Mouse (Mus musculus): ENCODE results near the gene Cep104. TPM values are rescaled to one million over a fixed set of nuclear protein-coding genes. Genes with fewer than 3 reads are reported as not detected.

Cep104 gene
- polyA plus RNA-seq, 1 experiment from 2014 or later = 13.7 TPM

GRCm38 (mm10) chr4:153966651-153967050 is 8.3 kb upstream of the Cep104 start:
- Histone ChIP-seq H3K9me3 (ENCODE audit: control insufficient read depth, low read length) (no peaks in the 10 kb centered on the region), H3K4me3 (ENCODE audit: control insufficient read depth in 1 of 2, insufficient read depth in 1 of 2, low read depth in 1 of 2, low read length in 2 of 2) (no peak overlapping the region), H3K4me1 (ENCODE audit: control insufficient read depth in 2 of 2, insufficient read depth in 2 of 2, low read length in 2 of 2) (no peaks in the 10 kb centered on the region), H3K27me3 (ENCODE audit: control insufficient read depth, insufficient read depth, low read length) (no peaks in the 10 kb centered on the region), H3K4me2 (ENCODE audit: low read length) (no peak overlapping the region), H3K27ac (replicated peaks in 1 of 2; ENCODE audit: control insufficient read depth in 1 of 2, insufficient read depth in 1 of 2, low read depth in 2 of 2, low read length in 2 of 2) (no peak overlapping the region), H3K9ac (ENCODE audit: low read length) (no peak overlapping the region), H3K36me3 (ENCODE audit: control insufficient read depth, insufficient read depth, low read length) (peaks cover 78% of the 10 kb centered on the region)
- 83% methylated on average over 5 of the region's 5 CpGs for WGBS
- no peak for ATAC-seq (ENCODE audit: insufficient number of reproducible peaks, insufficient read depth, low FRiP score, low read depth)

GRCm38 (mm10) chr4:153967556-153967955 is 7.4 kb upstream of the Cep104 start:
- Histone ChIP-seq H3K27me3 (ENCODE audit: control insufficient read depth, insufficient read depth, low read length) (no peaks in the 10 kb centered on the region), H3K9ac (ENCODE audit: low read length) (no peak overlapping the region), H3K4me2 (ENCODE audit: low read length) (no peak overlapping the region), H3K27ac (replicated peaks in 1 of 2; ENCODE audit: control insufficient read depth in 1 of 2, insufficient read depth in 1 of 2, low read depth in 2 of 2, low read length in 2 of 2) (no peak overlapping the region), H3K9me3 (ENCODE audit: control insufficient read depth, low read length) (no peaks in the 10 kb centered on the region), H3K4me3 (ENCODE audit: control insufficient read depth in 1 of 2, insufficient read depth in 1 of 2, low read depth in 1 of 2, low read length in 2 of 2) (no peak overlapping the region), H3K36me3 (ENCODE audit: control insufficient read depth, insufficient read depth, low read length) (peaks cover 72% of the 10 kb centered on the region), H3K4me1 (ENCODE audit: control insufficient read depth in 2 of 2, insufficient read depth in 2 of 2, low read length in 2 of 2) (no peaks in the 10 kb centered on the region)
- ATAC-seq (ENCODE audit: insufficient number of reproducible peaks, insufficient read depth, low FRiP score, low read depth) = no peak
- WGBS = 88% methylated on average over 2 of the region's 2 CpGs

- Histone ChIP-seq H3K4me3 (ENCODE audit: control insufficient read depth in 1 of 2, insufficient read depth in 1 of 2, low read depth in 1 of 2, low read length in 2 of 2) (no peak overlapping the region), H3K27me3 (ENCODE audit: control insufficient read depth, insufficient read depth, low read length) (no peaks in the 10 kb centered on the region), H3K27ac (replicated peaks in 1 of 2; ENCODE audit: control insufficient read depth in 1 of 2, insufficient read depth in 1 of 2, low read depth in 2 of 2, low read length in 2 of 2) (no peak overlapping the region), H3K9me3 (ENCODE audit: control insufficient read depth, low read length) (no peaks in the 10 kb centered on the region), H3K4me1 (ENCODE audit: control insufficient read depth in 2 of 2, insufficient read depth in 2 of 2, low read length in 2 of 2) (no peaks in the 10 kb centered on the region), H3K4me2 (ENCODE audit: low read length) (no peak overlapping the region), H3K36me3 (ENCODE audit: control insufficient read depth, insufficient read depth, low read length) (peaks cover 67% of the 10 kb centered on the region), H3K9ac (ENCODE audit: low read length) (no peak overlapping the region)
- 83% methylated on average over 2 of the region's 2 CpGs for WGBS
- ATAC-seq (ENCODE audit: insufficient number of reproducible peaks, insufficient read depth, low FRiP score, low read depth) = no peak
Observed at GRCm38 (mm10) chr4:153968063-153968462, 6.9 kb upstream of the Cep104 start.

GRCm38 (mm10) chr4:153975292-153975662 is 283 bp downstream of the Cep104 start:
- ATAC-seq (ENCODE audit: insufficient number of reproducible peaks, insufficient read depth, low FRiP score, low read depth) = no peak

DNA sequence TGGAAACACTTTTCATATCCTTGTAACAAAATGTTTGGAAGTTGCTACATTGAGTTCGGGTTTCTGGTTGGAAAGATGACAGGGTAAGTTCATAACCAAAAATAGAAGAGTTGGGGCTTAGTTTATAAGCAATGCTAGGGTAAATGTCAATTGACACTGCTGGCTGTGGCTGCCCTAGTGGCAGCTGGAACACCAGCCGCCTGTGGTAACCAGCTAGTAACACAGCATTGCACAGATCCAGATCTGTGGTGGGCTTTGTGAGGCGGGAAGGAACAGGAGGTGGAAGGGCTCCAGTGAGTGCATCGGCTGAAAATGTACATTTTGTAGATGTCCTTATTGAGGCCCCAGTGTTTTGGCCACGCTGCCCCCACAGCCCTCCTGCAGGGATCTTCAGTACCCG is 774 bp downstream of the Cep104 start:
- peak overlapping the region; percentile 91 for H3K4me2 ChIP-seq (ENCODE audit: low read length)
- peaks cover 32% of the 10 kb centered on the region for H3K36me3 ChIP-seq (ENCODE audit: control insufficient read depth, insufficient read depth, low read length)
- WGBS = 40% methylated on average over 6 of the region's 6 CpGs
- no peak for ATAC-seq (ENCODE audit: insufficient number of reproducible peaks, insufficient read depth, low FRiP score, low read depth)
- H3K4me3 ChIP-seq (ENCODE audit: control insufficient read depth in 1 of 2, insufficient read depth in 1 of 2, low read depth in 1 of 2, low read length in 2 of 2) = peak overlapping the region; percentile 18 to 96; a peak in 3 of 4 replicates
- no peak overlapping the region; a peak in 1 of 4 replicates for H3K27ac ChIP-seq (replicated peaks in 1 of 2; ENCODE audit: control insufficient read depth in 1 of 2, insufficient read depth in 1 of 2, low read depth in 2 of 2, low read length in 2 of 2)
- peaks cover 3 to 10% of the 10 kb centered on the region in 2 experiments; a peak in 3 of 4 replicates for H3K4me1 ChIP-seq (ENCODE audit: control insufficient read depth in 2 of 2, insufficient read depth in 2 of 2, low read length in 2 of 2)
- no peaks in the 10 kb centered on the region for H3K9me3 ChIP-seq (ENCODE audit: control insufficient read depth, low read length)
- peak overlapping the region; percentile 95 for H3K9ac ChIP-seq (ENCODE audit: low read length)
- H3K27me3 ChIP-seq (ENCODE audit: control insufficient read depth, insufficient read depth, low read length) = no peaks in the 10 kb centered on the region

More at GRCm38 (mm10) chr4:153975292-153975662, 283 bp downstream of the Cep104 start:
- Histone ChIP-seq H3K9ac (ENCODE audit: low read length) (peak overlapping the region; percentile 95), H3K27me3 (ENCODE audit: control insufficient read depth, insufficient read depth, low read length) (no peaks in the 10 kb centered on the region), H3K4me3 (ENCODE audit: control insufficient read depth in 1 of 2, insufficient read depth in 1 of 2, low read depth in 1 of 2, low read length in 2 of 2) (peak overlapping the region; percentile 81 to 96), H3K9me3 (ENCODE audit: control insufficient read depth, low read length) (no peaks in the 10 kb centered on the region), H3K36me3 (ENCODE audit: control insufficient read depth, insufficient read depth, low read length) (peaks cover 32% of the 10 kb centered on the region), H3K4me2 (ENCODE audit: low read length) (peak overlapping the region; percentile 91), H3K27ac (replicated peaks in 1 of 2; ENCODE audit: control insufficient read depth in 1 of 2, insufficient read depth in 1 of 2, low read depth in 2 of 2, low read length in 2 of 2) (peak overlapping the region in 1 of 2 experiments; percentile 44; a peak in 2 of 4 replicates), H3K4me1 (ENCODE audit: control insufficient read depth in 2 of 2, insufficient read depth in 2 of 2, low read length in 2 of 2) (peaks cover 3 to 10% of the 10 kb centered on the region in 2 experiments; a peak in 3 of 4 replicates)
- WGBS = 1% methylated on average over 33 of the region's 33 CpGs

DNA sequence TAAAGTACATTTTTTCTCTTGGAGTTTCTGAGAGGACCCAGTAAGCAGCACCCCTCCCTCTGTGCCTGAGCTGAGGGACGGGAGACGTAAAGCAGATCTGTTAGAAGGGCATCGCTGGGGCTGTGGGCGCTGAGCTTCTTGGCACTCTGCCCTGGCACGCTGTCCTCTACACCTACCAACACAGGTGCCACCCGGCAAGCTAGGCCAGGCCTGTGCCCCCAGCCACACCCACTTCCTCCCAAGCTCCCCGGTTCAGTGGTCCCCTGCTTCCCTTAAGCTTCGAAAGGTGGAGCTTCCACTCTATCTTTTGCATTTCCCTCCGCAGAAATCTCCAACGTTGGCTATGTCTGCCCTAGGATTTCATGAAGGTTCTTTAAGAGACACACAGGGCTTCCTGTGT is 4.2 kb downstream of the Cep104 start:
- Histone ChIP-seq H3K27me3 (ENCODE audit: control insufficient read depth, insufficient read depth, low read length) (no peaks in the 10 kb centered on the region), H3K9me3 (ENCODE audit: control insufficient read depth, low read length) (no peaks in the 10 kb centered on the region), H3K4me2 (ENCODE audit: low read length) (no peak overlapping the region), H3K27ac (replicated peaks in 1 of 2; ENCODE audit: control insufficient read depth in 1 of 2, insufficient read depth in 1 of 2, low read depth in 2 of 2, low read length in 2 of 2) (no peak overlapping the region), H3K4me3 (ENCODE audit: control insufficient read depth in 1 of 2, insufficient read depth in 1 of 2, low read depth in 1 of 2, low read length in 2 of 2) (no peak overlapping the region), H3K9ac (ENCODE audit: low read length) (no peak overlapping the region), H3K4me1 (ENCODE audit: control insufficient read depth in 2 of 2, insufficient read depth in 2 of 2, low read length in 2 of 2) (peaks cover 3 to 10% of the 10 kb centered on the region in 2 experiments; a peak in 3 of 4 replicates), H3K36me3 (ENCODE audit: control insufficient read depth, insufficient read depth, low read length) (peaks cover 56% of the 10 kb centered on the region)
- WGBS = 88% methylated on average over 10 of the region's 10 CpGs
- ATAC-seq (ENCODE audit: insufficient number of reproducible peaks, insufficient read depth, low FRiP score, low read depth) = no peak

DNA sequence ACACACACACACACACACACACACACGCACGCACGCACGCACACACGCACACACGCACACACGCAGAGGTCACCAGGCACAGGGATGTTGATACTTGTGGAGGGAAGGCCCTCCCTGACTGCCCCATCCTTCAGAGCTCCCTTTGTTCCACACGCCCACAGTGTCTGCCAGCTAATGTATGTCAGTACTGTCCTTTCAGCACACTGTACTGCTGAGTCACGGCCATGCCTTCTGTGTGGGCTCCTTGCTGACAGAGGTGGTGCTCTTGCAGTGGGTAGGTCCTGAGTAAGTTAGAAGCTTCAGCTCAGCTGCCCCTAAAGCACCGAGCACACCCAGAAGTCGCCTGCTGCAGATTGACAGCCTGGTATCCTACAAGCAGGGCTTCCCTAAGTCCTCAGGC is 5.5 kb downstream of the Cep104 start:
- ATAC-seq (ENCODE audit: insufficient number of reproducible peaks, insufficient read depth, low FRiP score, low read depth) = no peak
- Histone ChIP-seq H3K27me3 (ENCODE audit: control insufficient read depth, insufficient read depth, low read length) (no peaks in the 10 kb centered on the region), H3K9me3 (ENCODE audit: control insufficient read depth, low read length) (no peaks in the 10 kb centered on the region), H3K4me2 (ENCODE audit: low read length) (no peak overlapping the region), H3K27ac (replicated peaks in 1 of 2; ENCODE audit: control insufficient read depth in 1 of 2, insufficient read depth in 1 of 2, low read depth in 2 of 2, low read length in 2 of 2) (no peak overlapping the region), H3K4me1 (ENCODE audit: control insufficient read depth in 2 of 2, insufficient read depth in 2 of 2, low read length in 2 of 2) (peaks cover 3 to 10% of the 10 kb centered on the region in 2 experiments; a peak in 3 of 4 replicates), H3K9ac (ENCODE audit: low read length) (no peak overlapping the region), H3K36me3 (ENCODE audit: control insufficient read depth, insufficient read depth, low read length) (peaks cover 68% of the 10 kb centered on the region), H3K4me3 (ENCODE audit: control insufficient read depth in 1 of 2, insufficient read depth in 1 of 2, low read depth in 1 of 2, low read length in 2 of 2) (no peak overlapping the region)
- WGBS = 93% methylated on average over 11 of the region's 11 CpGs

DNA sequence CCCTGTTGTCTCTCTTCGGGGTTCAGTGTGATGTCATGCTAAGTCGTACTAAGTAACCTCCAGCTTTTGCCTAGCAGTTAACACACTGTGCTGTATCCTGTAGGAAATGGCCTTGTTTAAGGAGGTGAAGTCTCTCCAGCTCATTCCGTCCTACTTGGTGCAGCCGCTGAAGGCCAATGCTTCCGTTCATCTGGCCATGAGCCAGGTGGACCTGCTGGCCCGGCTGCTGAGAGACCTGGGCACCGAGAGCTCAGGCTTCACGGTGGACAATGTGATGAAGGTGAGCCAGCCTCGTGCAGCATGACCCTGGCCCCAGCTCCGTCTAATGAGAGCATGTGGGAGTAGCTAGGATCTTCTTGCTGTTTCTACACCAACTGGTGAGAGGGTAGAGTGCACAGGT is 17.7 kb downstream of the Cep104 start:
- 91% methylated on average over 10 of the region's 10 CpGs for WGBS
- no peaks in the 10 kb centered on the region for H3K27me3 ChIP-seq (ENCODE audit: control insufficient read depth, insufficient read depth, low read length)
- H3K9me3 ChIP-seq (ENCODE audit: control insufficient read depth, low read length) = no peaks in the 10 kb centered on the region
- no peak for ATAC-seq (ENCODE audit: insufficient number of reproducible peaks, insufficient read depth, low FRiP score, low read depth)
- no peaks in the 10 kb centered on the region for H3K4me1 ChIP-seq (ENCODE audit: control insufficient read depth in 2 of 2, insufficient read depth in 2 of 2, low read length in 2 of 2)
- peaks cover 90% of the 10 kb centered on the region for H3K36me3 ChIP-seq (ENCODE audit: control insufficient read depth, insufficient read depth, low read length)
- H3K4me3 ChIP-seq (ENCODE audit: control insufficient read depth in 1 of 2, insufficient read depth in 1 of 2, low read depth in 1 of 2, low read length in 2 of 2) = no peak overlapping the region
- no peak overlapping the region for H3K4me2 ChIP-seq (ENCODE audit: low read length)
- H3K27ac ChIP-seq (replicated peaks in 1 of 2; ENCODE audit: control insufficient read depth in 1 of 2, insufficient read depth in 1 of 2, low read depth in 2 of 2, low read length in 2 of 2) = no peak overlapping the region
- no peak overlapping the region for H3K9ac ChIP-seq (ENCODE audit: low read length)

Data from heart, embryonic 14.5 days (tissue).